Mouse (Mus musculus): ENCODE measurements around the gene Cntn1. TPM values are rescaled to one million over a fixed set of nuclear protein-coding genes. Genes with fewer than 3 reads are reported as not detected.

Gene Cntn1
- polyA plus RNA-seq, 1 experiment from 2014 or later = 2.3 TPM

DNA sequence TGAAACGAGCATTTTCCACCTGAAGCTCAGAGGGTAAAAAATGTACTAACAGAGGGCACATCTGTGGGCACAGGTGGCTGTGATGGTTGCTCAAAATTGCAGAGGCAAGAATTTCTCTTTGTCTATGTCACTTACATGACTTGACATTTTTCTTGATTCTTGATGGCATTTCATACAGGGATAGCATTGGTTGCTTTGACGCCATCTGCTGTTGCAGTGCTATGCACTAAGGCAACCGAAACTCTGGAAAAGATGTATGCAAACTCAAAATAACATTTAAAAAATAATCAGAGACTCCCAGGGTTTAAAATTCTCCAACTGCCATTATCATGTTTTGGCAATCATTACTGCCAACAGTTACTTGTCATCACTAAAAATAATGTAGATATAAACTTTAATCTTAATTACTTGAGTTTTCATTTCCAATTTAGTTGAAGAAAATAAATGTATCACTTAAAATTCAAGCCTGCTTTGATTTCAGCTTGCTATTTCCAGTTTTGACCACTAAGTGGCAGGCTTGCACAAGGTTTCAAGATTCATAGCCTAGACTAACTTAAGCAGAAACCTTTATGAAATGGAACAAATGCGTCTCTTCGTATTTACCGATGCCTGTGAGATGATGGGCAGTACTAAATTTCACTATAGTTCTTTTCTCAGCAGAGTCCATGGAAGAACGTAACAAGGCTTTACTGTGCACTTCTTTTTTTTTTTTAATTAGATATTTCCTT is 214.2 kb downstream of the Cntn1 start:
- peak; percentile 54 for DNase-seq (ENCODE audit: low spot score)
- H3K27me3 ChIP-seq (ENCODE audit: control insufficient read depth, insufficient read depth, low read length) = no peaks in the 10 kb centered on the region
- 41% methylated on average over 7 of the region's 7 CpGs for WGBS
- H3K9ac ChIP-seq (ENCODE audit: low read length) = no peak overlapping the region
- no peaks in the 10 kb centered on the region for H3K9me3 ChIP-seq (ENCODE audit: control insufficient read depth, low read length)
- no peak for ATAC-seq (replicated peaks; ENCODE audit: low FRiP score)
- no peaks in the 10 kb centered on the region for H3K4me1 ChIP-seq (replicated peaks; ENCODE audit: control insufficient read depth, insufficient read depth, low read length)
- no peak overlapping the region for H3K4me3 ChIP-seq (ENCODE audit: low read depth, low read length)
- no peaks in the 10 kb centered on the region for H3K36me3 ChIP-seq (ENCODE audit: control insufficient read depth, insufficient read depth, low read length)
- no peak overlapping the region for H3K27ac ChIP-seq (ENCODE audit: low read depth, low read length)
- H3K4me2 ChIP-seq (ENCODE audit: low read depth, low read length, severe bottlenecking) = no peak overlapping the region

GRCm38 (mm10) chr15:92268341-92268740 is 217.4 kb downstream of the Cntn1 start:
- Histone ChIP-seq H3K27me3 (ENCODE audit: control insufficient read depth, insufficient read depth, low read length) (no peaks in the 10 kb centered on the region), H3K9ac (ENCODE audit: low read length) (no peak overlapping the region), H3K4me1 (replicated peaks; ENCODE audit: control insufficient read depth, insufficient read depth, low read length) (no peaks in the 10 kb centered on the region), H3K27ac (ENCODE audit: low read depth, low read length) (no peak overlapping the region), H3K36me3 (ENCODE audit: control insufficient read depth, insufficient read depth, low read length) (no peaks in the 10 kb centered on the region), H3K9me3 (ENCODE audit: control insufficient read depth, low read length) (no peaks in the 10 kb centered on the region), H3K4me2 (ENCODE audit: low read depth, low read length, severe bottlenecking) (no peak overlapping the region), H3K4me3 (ENCODE audit: low read depth, low read length) (no peak overlapping the region)
- 44% methylated on average over 3 of the region's 3 CpGs for WGBS
- ATAC-seq (replicated peaks; ENCODE audit: low FRiP score) (no peak), DNase-seq (ENCODE audit: low spot score) (no peak)

GRCm38 (mm10) chr15:92268741-92269322 is 217.9 kb downstream of the Cntn1 start:
- no peaks in the 10 kb centered on the region for H3K4me1 ChIP-seq (replicated peaks; ENCODE audit: control insufficient read depth, insufficient read depth, low read length)
- no peaks in the 10 kb centered on the region for H3K36me3 ChIP-seq (ENCODE audit: control insufficient read depth, insufficient read depth, low read length)
- no peak overlapping the region for H3K9ac ChIP-seq (ENCODE audit: low read length)
- ATAC-seq (replicated peaks; ENCODE audit: low FRiP score) (no peak), DNase-seq (ENCODE audit: low spot score) (no peak)
- no peaks in the 10 kb centered on the region for H3K27me3 ChIP-seq (ENCODE audit: control insufficient read depth, insufficient read depth, low read length)
- H3K9me3 ChIP-seq (ENCODE audit: control insufficient read depth, low read length) = no peaks in the 10 kb centered on the region
- H3K27ac ChIP-seq (ENCODE audit: low read depth, low read length) = no peak overlapping the region
- no peak overlapping the region for H3K4me3 ChIP-seq (ENCODE audit: low read depth, low read length)
- H3K4me2 ChIP-seq (ENCODE audit: low read depth, low read length, severe bottlenecking) = no peak overlapping the region
- WGBS = 88% methylated on average over 18 of the region's 18 CpGs

DNA sequence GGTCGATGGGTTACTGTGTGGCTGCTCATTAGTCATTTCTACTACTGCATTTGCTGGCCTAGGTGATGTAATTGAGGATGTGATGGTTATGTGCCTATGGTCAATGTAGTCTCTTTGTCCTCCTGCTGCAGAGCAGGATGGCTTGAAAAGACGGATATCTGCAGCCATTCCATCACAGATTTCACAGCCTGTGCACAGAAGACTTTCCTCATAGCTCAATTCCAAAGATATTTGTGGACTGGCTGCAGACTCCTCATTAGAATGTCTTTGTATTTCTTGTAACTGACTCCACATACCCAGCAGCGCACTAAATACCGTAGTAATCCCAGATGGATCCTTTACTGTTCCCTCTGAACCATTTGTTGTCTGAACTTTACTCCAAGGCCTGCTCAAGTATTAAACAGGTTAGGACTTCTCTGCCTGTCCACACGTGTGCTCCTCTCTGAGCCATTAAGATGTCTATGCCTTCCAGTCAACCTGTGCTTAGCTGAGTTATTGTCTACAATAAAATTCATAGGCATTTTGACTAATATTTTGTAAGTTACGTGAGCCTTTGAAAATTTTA is 220.9 kb downstream of the Cntn1 start:
- no peak overlapping the region for H3K4me3 ChIP-seq (ENCODE audit: low read depth, low read length)
- H3K4me1 ChIP-seq (replicated peaks; ENCODE audit: control insufficient read depth, insufficient read depth, low read length) = no peaks in the 10 kb centered on the region
- H3K4me2 ChIP-seq (ENCODE audit: low read depth, low read length, severe bottlenecking) = no peak overlapping the region
- H3K27me3 ChIP-seq (ENCODE audit: control insufficient read depth, insufficient read depth, low read length) = no peaks in the 10 kb centered on the region
- H3K36me3 ChIP-seq (ENCODE audit: control insufficient read depth, insufficient read depth, low read length) = no peaks in the 10 kb centered on the region
- 76% methylated on average over 6 of the region's 6 CpGs for WGBS
- no peak overlapping the region for H3K9ac ChIP-seq (ENCODE audit: low read length)
- no peak overlapping the region for H3K27ac ChIP-seq (ENCODE audit: low read depth, low read length)
- no peak for DNase-seq (ENCODE audit: low spot score)
- no peaks in the 10 kb centered on the region for H3K9me3 ChIP-seq (ENCODE audit: control insufficient read depth, low read length)
- no peak for ATAC-seq (replicated peaks; ENCODE audit: low FRiP score)

DNA sequence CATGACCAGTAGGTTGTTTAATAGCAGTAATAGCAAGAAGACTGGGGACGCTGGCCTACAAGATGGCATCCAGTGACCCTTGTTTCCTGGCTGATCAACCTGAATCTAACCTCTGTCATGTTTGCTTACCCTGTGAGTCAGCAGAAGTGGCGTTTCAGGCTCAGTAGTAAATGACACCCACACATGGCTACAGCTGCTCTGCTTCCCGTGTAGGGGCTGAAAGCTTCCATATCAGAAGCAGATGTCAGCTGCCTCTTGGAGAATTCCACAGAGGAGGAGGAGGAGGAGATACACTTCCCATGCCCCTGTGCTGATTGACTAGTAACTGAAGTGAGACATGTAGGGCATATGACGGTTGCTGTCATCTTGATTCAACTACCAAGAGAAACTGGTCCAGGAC is 225.9 kb downstream of the Cntn1 start:
- Histone ChIP-seq H3K4me1 (replicated peaks; ENCODE audit: control insufficient read depth, insufficient read depth, low read length) (no peaks in the 10 kb centered on the region), H3K9me3 (ENCODE audit: control insufficient read depth, low read length) (no peaks in the 10 kb centered on the region), H3K27ac (ENCODE audit: low read depth, low read length) (no peak overlapping the region), H3K9ac (ENCODE audit: low read length) (no peak overlapping the region), H3K27me3 (ENCODE audit: control insufficient read depth, insufficient read depth, low read length) (no peaks in the 10 kb centered on the region), H3K4me2 (ENCODE audit: low read depth, low read length, severe bottlenecking) (no peak overlapping the region), H3K36me3 (ENCODE audit: control insufficient read depth, insufficient read depth, low read length) (no peaks in the 10 kb centered on the region), H3K4me3 (ENCODE audit: low read depth, low read length) (no peak overlapping the region)
- ATAC-seq (replicated peaks; ENCODE audit: low FRiP score) (no peak), DNase-seq (ENCODE audit: low spot score) (no peak)
- WGBS = 73% methylated on average over 4 of the region's 4 CpGs

DNA sequence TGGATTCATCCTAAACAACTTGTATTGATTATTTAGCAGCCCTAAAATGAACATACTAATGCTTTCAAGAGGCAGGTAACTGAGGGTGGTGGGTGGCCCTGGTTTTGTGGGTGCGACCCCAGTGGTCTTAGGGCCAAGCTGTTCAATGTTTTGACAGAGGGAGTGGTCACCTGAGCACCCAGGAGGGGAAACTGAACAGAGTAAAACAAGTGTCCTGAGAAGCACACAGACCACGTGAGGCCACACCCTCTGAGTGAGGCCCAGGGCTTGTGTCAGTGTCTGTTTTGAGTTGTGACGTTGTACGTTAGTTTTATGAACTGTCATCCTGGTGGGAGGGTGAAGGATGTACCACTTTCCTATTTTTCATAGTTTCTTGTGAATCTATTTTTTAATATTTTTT is 227.0 kb downstream of the Cntn1 start:
- Histone ChIP-seq H3K36me3 (ENCODE audit: control insufficient read depth, insufficient read depth, low read length) (no peaks in the 10 kb centered on the region), H3K9me3 (ENCODE audit: control insufficient read depth, low read length) (no peaks in the 10 kb centered on the region), H3K9ac (ENCODE audit: low read length) (no peak overlapping the region), H3K4me3 (ENCODE audit: low read depth, low read length) (no peak overlapping the region), H3K27ac (ENCODE audit: low read depth, low read length) (no peak overlapping the region), H3K27me3 (ENCODE audit: control insufficient read depth, insufficient read depth, low read length) (no peaks in the 10 kb centered on the region), H3K4me2 (ENCODE audit: low read depth, low read length, severe bottlenecking) (no peak overlapping the region), H3K4me1 (replicated peaks; ENCODE audit: control insufficient read depth, insufficient read depth, low read length) (no peaks in the 10 kb centered on the region)
- ATAC-seq (replicated peaks; ENCODE audit: low FRiP score) = no peak
- no peak for DNase-seq (ENCODE audit: low spot score)
- WGBS = 81% methylated on average over 4 of the region's 4 CpGs

DNA sequence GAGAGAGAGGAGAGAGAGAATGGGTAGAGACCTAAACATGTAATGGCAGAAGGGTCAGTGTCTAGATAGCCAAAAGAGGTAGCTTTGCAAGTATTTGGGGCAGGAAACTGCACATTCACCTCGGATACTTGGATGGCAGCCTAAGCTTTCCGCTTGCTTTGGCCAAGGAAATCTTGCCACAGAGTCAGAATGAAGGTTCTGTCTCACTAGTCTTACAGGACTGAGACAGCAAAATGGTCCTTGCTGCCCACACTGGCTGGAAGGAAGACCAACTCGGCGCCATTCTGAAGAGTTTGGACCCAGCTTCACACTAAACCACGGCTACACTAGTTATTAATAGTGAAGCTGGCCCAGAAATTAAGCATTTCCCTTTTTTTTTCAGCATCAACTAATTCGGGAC is 230.0 kb downstream of the Cntn1 start:
- no peak overlapping the region for H3K9ac ChIP-seq (ENCODE audit: low read length)
- no peak for ATAC-seq (replicated peaks; ENCODE audit: low FRiP score)

GRCm38 (mm10) chr15:92287616-92288015 is 236.7 kb downstream of the Cntn1 start:
- DNase-seq (ENCODE audit: low spot score) (no peak), ATAC-seq (replicated peaks; ENCODE audit: low FRiP score) (no peak)
- no peak overlapping the region for H3K4me2 ChIP-seq (ENCODE audit: low read depth, low read length, severe bottlenecking)
- 86% methylated on average over 4 of the region's 4 CpGs for WGBS
- no peak overlapping the region for H3K4me3 ChIP-seq (ENCODE audit: low read depth, low read length)
- no peaks in the 10 kb centered on the region for H3K4me1 ChIP-seq (replicated peaks; ENCODE audit: control insufficient read depth, insufficient read depth, low read length)
- H3K9ac ChIP-seq (ENCODE audit: low read length) = no peak overlapping the region
- H3K9me3 ChIP-seq (ENCODE audit: control insufficient read depth, low read length) = no peaks in the 10 kb centered on the region
- H3K27ac ChIP-seq (ENCODE audit: low read depth, low read length) = no peak overlapping the region
- no peaks in the 10 kb centered on the region for H3K27me3 ChIP-seq (ENCODE audit: control insufficient read depth, insufficient read depth, low read length)
- no peaks in the 10 kb centered on the region for H3K36me3 ChIP-seq (ENCODE audit: control insufficient read depth, insufficient read depth, low read length)

More for the DNA sequence above, 230.0 kb downstream of the Cntn1 start:
- H3K4me2 ChIP-seq (ENCODE audit: low read depth, low read length, severe bottlenecking) = no peak overlapping the region
- no peaks in the 10 kb centered on the region for H3K27me3 ChIP-seq (ENCODE audit: control insufficient read depth, insufficient read depth, low read length)
- no peak overlapping the region for H3K4me3 ChIP-seq (ENCODE audit: low read depth, low read length)
- H3K4me1 ChIP-seq (replicated peaks; ENCODE audit: control insufficient read depth, insufficient read depth, low read length) = no peaks in the 10 kb centered on the region
- H3K27ac ChIP-seq (ENCODE audit: low read depth, low read length) = no peak overlapping the region
- no peaks in the 10 kb centered on the region for H3K36me3 ChIP-seq (ENCODE audit: control insufficient read depth, insufficient read depth, low read length)
- DNase-seq (ENCODE audit: low spot score) = no peak
- 88% methylated on average over 6 of the region's 6 CpGs for WGBS
- H3K9me3 ChIP-seq (ENCODE audit: control insufficient read depth, low read length) = no peaks in the 10 kb centered on the region

- Histone ChIP-seq H3K36me3 (ENCODE audit: control insufficient read depth, insufficient read depth, low read length) (no peaks in the 10 kb centered on the region), H3K4me3 (ENCODE audit: low read depth, low read length) (no peak overlapping the region), H3K27me3 (ENCODE audit: control insufficient read depth, insufficient read depth, low read length) (no peaks in the 10 kb centered on the region), H3K4me1 (replicated peaks; ENCODE audit: control insufficient read depth, insufficient read depth, low read length) (no peaks in the 10 kb centered on the region), H3K27ac (ENCODE audit: low read depth, low read length) (no peak overlapping the region), H3K4me2 (ENCODE audit: low read depth, low read length, severe bottlenecking) (no peak overlapping the region), H3K9me3 (ENCODE audit: control insufficient read depth, low read length) (no peaks in the 10 kb centered on the region), H3K9ac (ENCODE audit: low read length) (no peak overlapping the region)
- ATAC-seq (replicated peaks; ENCODE audit: low FRiP score) (no peak), DNase-seq (ENCODE audit: low spot score) (no peak)
- WGBS = 86% methylated on average over 3 of the region's 3 CpGs
Observed at GRCm38 (mm10) chr15:92296479-92296878, 245.5 kb downstream of the Cntn1 start.
